Mouse (Mus musculus): ENCODE measurements at regions not wholly inside any gene's neighbourhood (a gene's known extent, or its start where the extent isn't known, plus 50 kb on each side); places are given as distances from the start of the nearest gene placed in this dataset.
"Not testable (repeated sequence)": the region's sequence is repeated elsewhere in the genome, so short reads cannot be mapped to it uniquely, and the experiment has no call there.

DNA sequence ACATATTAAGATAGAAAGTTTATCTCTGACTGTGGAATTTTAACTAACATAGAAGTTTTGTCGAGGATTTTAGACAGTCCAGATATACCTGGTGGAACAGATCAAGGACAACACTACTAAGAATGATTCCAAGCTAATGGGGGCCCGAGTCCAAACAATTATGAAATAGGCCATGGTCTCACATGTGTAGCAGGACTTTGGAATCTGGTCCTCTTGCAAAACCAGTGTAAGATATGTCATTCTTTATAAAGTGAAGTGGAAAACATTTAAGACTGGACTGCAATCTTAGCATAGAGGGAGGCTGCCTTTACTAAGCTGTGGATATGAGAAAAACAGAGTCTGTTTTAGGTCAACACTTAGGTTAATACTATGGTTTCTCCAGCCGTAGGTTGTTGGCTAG lies 311.2 kb downstream of the Ets1 start:
- TF ChIP-seq CTCF (IDR thresholded peaks at IDR 0.05; ENCODE audit: low read depth): no peak
- no peak for TF ChIP-seq EP300 (optimal IDR thresholded peaks at IDR 0.05)
- WGBS: 75% methylated on average over 3 of the region's 3 CpGs
- no peaks in the 10 kb centered on the region for H3K27me3 ChIP-seq (ENCODE audit: control insufficient read depth, insufficient read depth, low read length)
- H3K9me3 ChIP-seq (ENCODE audit: control insufficient read depth, low read length): no peaks in the 10 kb centered on the region
- no peak overlapping the region for H3K27ac ChIP-seq (replicated peaks)
- no peaks in the 10 kb centered on the region for H3K36me3 ChIP-seq (ENCODE audit: control insufficient read depth, insufficient read depth, low read length)
- no peaks in the 10 kb centered on the region for H3K4me1 ChIP-seq (replicated peaks; ENCODE audit: control insufficient read depth, insufficient read depth)
- ATAC-seq (ENCODE audit: low FRiP score, low TSS enrichment) (no peak), DNase-seq (ENCODE audit: low spot score) (no peak)
- no peak overlapping the region for H3K4me2 ChIP-seq (replicated peaks; ENCODE audit: low read depth)
- H3K4me3 ChIP-seq (ENCODE audit: low read depth, low read length): no peak overlapping the region
- no peak overlapping the region for H3K9ac ChIP-seq (ENCODE audit: low read length)

DNA sequence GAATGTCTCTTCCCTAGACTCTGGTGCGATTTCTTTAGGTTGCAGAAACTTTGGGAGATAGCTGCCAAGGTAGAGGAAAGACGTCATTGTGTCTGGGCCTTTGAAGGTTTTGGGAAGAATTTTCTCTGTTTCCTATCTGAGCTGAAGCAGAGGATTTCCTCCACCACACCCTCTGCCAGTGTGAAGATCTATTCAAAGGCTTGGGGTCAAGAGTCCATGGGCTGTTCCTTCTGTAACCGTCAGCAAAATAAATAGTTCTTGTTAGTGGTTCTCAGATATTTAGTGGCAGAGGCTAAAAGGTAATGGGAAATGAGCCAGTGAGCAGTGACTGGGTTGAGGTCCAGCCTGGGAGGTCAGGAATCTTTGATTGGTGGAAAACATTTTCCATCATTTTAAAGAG lies 313.0 kb downstream of the Ets1 start:
- no peak overlapping the region for H3K27ac ChIP-seq (replicated peaks)
- ATAC-seq (ENCODE audit: low FRiP score, low TSS enrichment) (no peak), DNase-seq (ENCODE audit: low spot score) (no peak)
- no peaks in the 10 kb centered on the region for H3K27me3 ChIP-seq (ENCODE audit: control insufficient read depth, insufficient read depth, low read length)
- no peak overlapping the region for H3K4me2 ChIP-seq (replicated peaks; ENCODE audit: low read depth)
- no peaks in the 10 kb centered on the region for H3K4me1 ChIP-seq (replicated peaks; ENCODE audit: control insufficient read depth, insufficient read depth)
- H3K9ac ChIP-seq (ENCODE audit: low read length): no peak overlapping the region
- no peaks in the 10 kb centered on the region for H3K36me3 ChIP-seq (ENCODE audit: control insufficient read depth, insufficient read depth, low read length)
- TF ChIP-seq CTCF (IDR thresholded peaks at IDR 0.05; ENCODE audit: low read depth) (no peak), EP300 (optimal IDR thresholded peaks at IDR 0.05) (no peak)
- H3K4me3 ChIP-seq (ENCODE audit: low read depth, low read length): no peak overlapping the region
- 47% methylated on average over 3 of the region's 3 CpGs for WGBS
- H3K9me3 ChIP-seq (ENCODE audit: control insufficient read depth, low read length): no peaks in the 10 kb centered on the region

DNA sequence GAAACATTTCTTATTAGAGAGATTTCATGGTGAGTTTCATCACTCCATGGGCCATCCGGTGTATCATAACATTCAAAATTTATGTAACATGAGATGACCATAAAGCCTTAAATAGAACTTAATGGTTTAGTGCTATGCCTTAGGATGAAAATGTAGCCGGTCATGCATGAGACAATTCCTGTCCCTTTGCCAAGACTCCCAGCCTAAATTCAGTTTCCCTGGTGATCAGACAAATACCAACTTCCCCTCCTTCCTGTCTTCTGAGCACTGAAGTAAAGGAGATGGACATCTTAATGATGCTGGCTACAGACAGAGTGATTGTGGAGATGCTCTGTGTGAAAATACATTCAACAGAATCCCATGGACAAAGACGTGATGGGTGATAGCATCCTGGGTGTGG lies 322.7 kb downstream of the Ets1 start:
- H3K36me3 ChIP-seq (ENCODE audit: control insufficient read depth, insufficient read depth, low read length): no peaks in the 10 kb centered on the region
- DNase-seq (ENCODE audit: low spot score): no peak
- 69% methylated on average over 3 of the region's 3 CpGs for WGBS
- H3K9ac ChIP-seq (ENCODE audit: low read length): no peak overlapping the region
- no peak for ATAC-seq (ENCODE audit: low FRiP score, low TSS enrichment)
- no peak overlapping the region for H3K4me2 ChIP-seq (replicated peaks; ENCODE audit: low read depth)
- no peak overlapping the region for H3K4me3 ChIP-seq (ENCODE audit: low read depth, low read length)
- H3K27me3 ChIP-seq (ENCODE audit: control insufficient read depth, insufficient read depth, low read length): no peaks in the 10 kb centered on the region
- H3K9me3 ChIP-seq (ENCODE audit: control insufficient read depth, low read length): no peaks in the 10 kb centered on the region
- TF ChIP-seq CTCF (IDR thresholded peaks at IDR 0.05; ENCODE audit: low read depth) (no peak), EP300 (optimal IDR thresholded peaks at IDR 0.05) (no peak)
- H3K27ac ChIP-seq (replicated peaks): no peak overlapping the region
- no peaks in the 10 kb centered on the region for H3K4me1 ChIP-seq (replicated peaks; ENCODE audit: control insufficient read depth, insufficient read depth)

DNA sequence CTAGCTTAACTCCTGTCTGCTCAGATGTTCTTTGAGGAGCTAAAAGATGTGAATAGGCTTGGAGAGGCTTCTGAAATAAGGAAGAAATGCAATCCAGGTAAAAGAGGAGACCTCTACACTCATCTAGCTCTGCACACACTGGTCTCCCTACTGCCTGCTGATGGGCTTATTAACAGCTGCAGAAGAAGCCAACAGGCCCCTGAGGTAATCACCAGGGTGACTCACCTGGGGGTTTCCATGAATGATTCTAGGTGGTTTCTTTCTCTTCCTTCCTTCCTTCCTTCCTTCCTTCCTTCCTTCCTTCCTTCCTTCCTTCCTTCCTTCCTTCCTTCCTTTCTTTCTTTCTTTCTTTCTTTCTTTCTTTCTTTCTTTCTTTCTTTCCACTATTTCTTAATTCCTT lies 323.4 kb downstream of the Ets1 start:
- H3K4me1 ChIP-seq (replicated peaks; ENCODE audit: control insufficient read depth, insufficient read depth); H3K9me3 ChIP-seq (ENCODE audit: control insufficient read depth, low read length); H3K27me3 ChIP-seq (ENCODE audit: control insufficient read depth, insufficient read depth, low read length); H3K36me3 ChIP-seq (ENCODE audit: control insufficient read depth, insufficient read depth, low read length); DNase-seq (ENCODE audit: low spot score); H3K9ac ChIP-seq (ENCODE audit: low read length); H3K4me3 ChIP-seq (ENCODE audit: low read depth, low read length); ATAC-seq (ENCODE audit: low FRiP score, low TSS enrichment); H3K4me2 ChIP-seq (replicated peaks; ENCODE audit: low read depth); H3K27ac ChIP-seq (replicated peaks): not testable (repeated sequence)

- no peaks in the 10 kb centered on the region for H3K36me3 ChIP-seq (ENCODE audit: control insufficient read depth, insufficient read depth, low read length)
- no peaks in the 10 kb centered on the region for H3K27me3 ChIP-seq (ENCODE audit: control insufficient read depth, insufficient read depth, low read length)
- TF ChIP-seq CTCF (IDR thresholded peaks at IDR 0.05; ENCODE audit: low read depth) (no peak), EP300 (optimal IDR thresholded peaks at IDR 0.05) (no peak)
- 83% methylated on average over 5 of the region's 5 CpGs for WGBS
- no peaks in the 10 kb centered on the region for H3K4me1 ChIP-seq (replicated peaks; ENCODE audit: control insufficient read depth, insufficient read depth)
- H3K27ac ChIP-seq (replicated peaks): no peak overlapping the region
- no peak for DNase-seq (ENCODE audit: low spot score)
- H3K4me3 ChIP-seq (ENCODE audit: low read depth, low read length): no peak overlapping the region
- no peak overlapping the region for H3K9ac ChIP-seq (ENCODE audit: low read length)
- ATAC-seq (ENCODE audit: low FRiP score, low TSS enrichment): no peak
- H3K9me3 ChIP-seq (ENCODE audit: control insufficient read depth, low read length): no peaks in the 10 kb centered on the region
- H3K4me2 ChIP-seq (replicated peaks; ENCODE audit: low read depth): no peak overlapping the region
These were observed 326.7 kb downstream of the Ets1 start for GRCm38 (mm10) chr9:32962679-32963205.

DNA sequence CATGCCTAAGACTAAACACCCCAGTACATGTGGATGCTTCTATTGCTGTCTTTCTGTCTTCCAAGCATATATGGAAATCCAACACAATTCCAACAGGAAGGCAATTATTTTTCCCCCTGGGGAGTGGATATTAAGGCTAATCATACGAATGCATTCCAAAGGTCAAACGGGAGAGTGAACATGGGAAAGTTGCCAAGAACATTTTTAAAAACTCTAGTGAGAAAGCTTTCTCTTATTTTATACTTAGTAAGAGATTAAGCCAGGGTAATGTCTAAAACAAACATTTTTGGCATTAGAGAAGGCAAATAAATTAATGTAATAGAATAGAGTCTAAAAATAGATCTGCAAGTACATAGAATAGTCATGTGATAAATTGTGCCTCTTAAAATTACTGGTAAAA lies 332.4 kb downstream of the Ets1 start:
- no peak overlapping the region for H3K4me2 ChIP-seq (replicated peaks; ENCODE audit: low read depth)
- ATAC-seq (ENCODE audit: low FRiP score, low TSS enrichment) (0 out of 2 replicates have a peak, but pooled peaks have one; percentile 42), DNase-seq (ENCODE audit: low spot score) (no peak)
- no peaks in the 10 kb centered on the region for H3K4me1 ChIP-seq (replicated peaks; ENCODE audit: control insufficient read depth, insufficient read depth)
- H3K4me3 ChIP-seq (ENCODE audit: low read depth, low read length): no peak overlapping the region
- no peaks in the 10 kb centered on the region for H3K36me3 ChIP-seq (ENCODE audit: control insufficient read depth, insufficient read depth, low read length)
- H3K27ac ChIP-seq (replicated peaks): no peak overlapping the region
- TF ChIP-seq CTCF (IDR thresholded peaks at IDR 0.05; ENCODE audit: low read depth): no peak
- TF ChIP-seq EP300 (optimal IDR thresholded peaks at IDR 0.05): no peak
- H3K9me3 ChIP-seq (ENCODE audit: control insufficient read depth, low read length): no peaks in the 10 kb centered on the region
- 12% methylated on average over 2 of the region's 2 CpGs for WGBS
- H3K27me3 ChIP-seq (ENCODE audit: control insufficient read depth, insufficient read depth, low read length): no peaks in the 10 kb centered on the region
- H3K9ac ChIP-seq (ENCODE audit: low read length): no peak overlapping the region

All from stomach, postnatal 0 days (tissue).